Mouse (Mus musculus) neural tube, embryonic 11.5 days (tissue): ENCODE data around the gene Slc25a17. TPM values are rescaled to one million over a fixed set of nuclear protein-coding genes. Genes with fewer than 3 reads are reported as not detected.

ENCODE experiments used
- ATAC-seq: fragments of 200-750 bp; cut with Nextera tagmentation; 2 replicates; pipeline ENCODE4 v1.8.0; 2017; ENCODE audit warnings: moderate number of reproducible peaks, mild to moderate bottlenecking, moderate TSS enrichment, moderate library complexity; ENCODE audit not compliant: insufficient read depth, low FRiP score, low TSS enrichment
- DNase-seq: peaks from one replicate; pipeline ENCODE4 v3.0.0-alpha.2; 2015; ENCODE audit warnings: low spot score
- H3K27ac ChIP-seq: fragments of 300-500 bp; sonication (generic); 2 replicates; pipeline ENCODE4 v1.5.1; 2014; ENCODE audit warnings: low read depth, mild to moderate bottlenecking, low read length
- H3K27me3 ChIP-seq: fragments of 300-500 bp; sonication (generic); 2 replicates; pipeline ENCODE4 v1.6.1; 2014; ENCODE audit warnings: mild to moderate bottlenecking, low read length, mixed read lengths; ENCODE audit not compliant: control insufficient read depth, insufficient read depth
- H3K36me3 ChIP-seq: fragments of 300-500 bp; sonication (generic); 2 replicates; pipeline ENCODE4 v1.6.1; 2014; ENCODE audit warnings: mild to moderate bottlenecking, low read length, moderate library complexity, mixed read lengths; ENCODE audit not compliant: control insufficient read depth, insufficient read depth
- H3K4me1 ChIP-seq: fragments of 300-500 bp; sonication (generic); 2 replicates; pipeline ENCODE4 v1.6.1; 2014; ENCODE audit warnings: low read length, mixed read lengths; ENCODE audit not compliant: control insufficient read depth, insufficient read depth
- H3K4me2 ChIP-seq: fragments of 300-500 bp; sonication (generic); 2 replicates; pipeline ENCODE4 v1.6.1; 2014; ENCODE audit warnings: low read depth, mild to moderate bottlenecking, moderate library complexity
- H3K4me3 ChIP-seq: fragments of 300-500 bp; sonication (generic); 2 replicates; pipeline ENCODE4 v1.5.1; 2014; ENCODE audit warnings: low read depth, low read length
- H3K9ac ChIP-seq: fragments of 300-500 bp; sonication (generic); 2 replicates; pipeline ENCODE4 v1.6.1; 2014; ENCODE audit warnings: mild to moderate bottlenecking, low read length
- H3K9me3 ChIP-seq: fragments of 300-500 bp; sonication (generic); 2 replicates; pipeline ENCODE4 v1.6.1; 2016; ENCODE audit warnings: low read length; ENCODE audit not compliant: control insufficient read depth
- WGBS: fragments of 180-500 bp; shearing (Covaris S2); extraction: QIAGEN DNeasy Blood & Tissue Kit; methylation state at CpG from one replicate; pipeline ENCODE4 v1.1.7; 2014; 5-methylcytosine and 5-hydroxymethylcytosine counted together
- polyA plus RNA-seq: library from polyadenylated mRNA; unstranded; fragments of >200 nt; fragmentation: Nextera tagmentation; extraction: Ambion mirVana; gene quantifications from 2 replicates; pipeline ENCODE4 v1.2.1, GENCODE M21; 2014

The Slc25a17 gene
- polyA plus RNA-seq, 1 experiment from 2014 or later, result 108 TPM

- WGBS, result 95% methylated on average over 5 of the region's 5 CpGs
- DNase-seq, result no peak
- Histone ChIP-seq H3K27me3 (no peaks in the 10 kb centered on the region), H3K36me3 (peaks cover 21% of the 10 kb centered on the region), H3K4me1 (no peaks in the 10 kb centered on the region), H3K9ac (no peak overlapping the region), H3K4me3 (no peak overlapping the region), H3K27ac (no peak overlapping the region), H3K4me2 (no peak overlapping the region), H3K9me3 (no peaks in the 10 kb centered on the region)
- ATAC-seq, result no peak
These were observed 25.7 kb upstream of the Slc25a17 start for GRCm38 (mm10) chr15:81386327-81386726.

- Histone ChIP-seq H3K4me3 (no peak overlapping the region), H3K9ac (no peak overlapping the region), H3K9me3 (no peaks in the 10 kb centered on the region), H3K4me2 (no peak overlapping the region), H3K27me3 (no peaks in the 10 kb centered on the region), H3K4me1 (no peaks in the 10 kb centered on the region), H3K27ac (no peak overlapping the region), H3K36me3 (peaks cover 9% of the 10 kb centered on the region)
- ATAC-seq (no peak), DNase-seq (no peak)
- 89% methylated on average over 2 of the region's 2 CpGs for WGBS
These were observed 18.2 kb upstream of the Slc25a17 start for GRCm38 (mm10) chr15:81378845-81379244.

- ATAC-seq (no peak), DNase-seq (no peak)
- Histone ChIP-seq H3K4me1 (no peaks in the 10 kb centered on the region), H3K36me3 (peaks cover 13% of the 10 kb centered on the region), H3K4me3 (no peak overlapping the region), H3K27ac (no peak overlapping the region), H3K9ac (no peak overlapping the region), H3K4me2 (no peak overlapping the region), H3K27me3 (no peaks in the 10 kb centered on the region), H3K9me3 (no peaks in the 10 kb centered on the region)
- WGBS, result 93% methylated on average over 11 of the region's 11 CpGs
These were observed 14.0 kb upstream of the Slc25a17 start for GRCm38 (mm10) chr15:81374621-81375020.

GRCm38 (mm10) chr15:81370356-81370755, 9.7 kb upstream of the Slc25a17 start:
- H3K4me2 ChIP-seq, result no peak overlapping the region
- ATAC-seq, result no peak

GRCm38 (mm10) chr15:81368601-81369000, 8.0 kb upstream of the Slc25a17 start:
- H3K9ac ChIP-seq, result no peak overlapping the region
- H3K4me3 ChIP-seq, result no peak overlapping the region
- H3K9me3 ChIP-seq, result no peaks in the 10 kb centered on the region
- H3K27ac ChIP-seq, result no peak overlapping the region
- no peaks in the 10 kb centered on the region for H3K27me3 ChIP-seq
- 95% methylated on average over 1 of the region's 1 CpGs for WGBS
- H3K4me2 ChIP-seq, result no peak overlapping the region
- no peak for ATAC-seq
- no peak for DNase-seq
- peaks cover 20% of the 10 kb centered on the region for H3K36me3 ChIP-seq
- no peaks in the 10 kb centered on the region for H3K4me1 ChIP-seq

More at GRCm38 (mm10) chr15:81370356-81370755, 9.7 kb upstream of the Slc25a17 start:
- Histone ChIP-seq H3K4me1 (no peaks in the 10 kb centered on the region), H3K4me3 (no peak overlapping the region), H3K9me3 (no peaks in the 10 kb centered on the region), H3K9ac (no peak overlapping the region), H3K27me3 (no peaks in the 10 kb centered on the region), H3K36me3 (peaks cover 20% of the 10 kb centered on the region), H3K27ac (no peak overlapping the region)
- WGBS, result 53% methylated on average over 1 of the region's 1 CpGs
- no peak for DNase-seq

GRCm38 (mm10) chr15:81366241-81366640, 5.6 kb upstream of the Slc25a17 start:
- Histone ChIP-seq H3K4me3 (no peak overlapping the region), H3K9ac (no peak overlapping the region), H3K4me2 (no peak overlapping the region), H3K9me3 (no peaks in the 10 kb centered on the region), H3K4me1 (no peaks in the 10 kb centered on the region), H3K36me3 (peaks cover 17% of the 10 kb centered on the region), H3K27ac (no peak overlapping the region), H3K27me3 (no peaks in the 10 kb centered on the region)
- 87% methylated on average over 4 of the region's 4 CpGs for WGBS
- ATAC-seq (no peak), DNase-seq (no peak)

GRCm38 (mm10) chr15:81365246-81365645, 4.6 kb upstream of the Slc25a17 start:
- Histone ChIP-seq H3K4me3 (no peak overlapping the region), H3K4me1 (peaks cover under 1% of the 10 kb centered on the region; the same call in 1 of the 2 replicates), H3K9ac (no peak overlapping the region), H3K4me2 (no peak overlapping the region), H3K36me3 (peaks cover 13% of the 10 kb centered on the region), H3K27me3 (no peaks in the 10 kb centered on the region), H3K27ac (no peak overlapping the region), H3K9me3 (no peaks in the 10 kb centered on the region)
- no peak for DNase-seq
- 92% methylated on average over 8 of the region's 8 CpGs for WGBS
- no peak for ATAC-seq

- Histone ChIP-seq H3K4me2 (no peak overlapping the region), H3K27me3 (no peaks in the 10 kb centered on the region), H3K36me3 (peaks cover 9% of the 10 kb centered on the region), H3K9ac (no peak overlapping the region), H3K4me3 (no peak overlapping the region), H3K4me1 (peaks cover 6% of the 10 kb centered on the region), H3K9me3 (no peaks in the 10 kb centered on the region), H3K27ac (no peak overlapping the region)
- 91% methylated on average over 1 of the region's 1 CpGs for WGBS
- no peak for ATAC-seq
- no peak for DNase-seq
These were observed 3.7 kb upstream of the Slc25a17 start for GRCm38 (mm10) chr15:81364271-81364670.

GRCm38 (mm10) chr15:81362501-81362900, 1.9 kb upstream of the Slc25a17 start:
- 89% methylated on average over 1 of the region's 1 CpGs for WGBS
- no peak for DNase-seq
- Histone ChIP-seq H3K9me3 (no peaks in the 10 kb centered on the region), H3K9ac (no peak overlapping the region), H3K4me3 (no peak overlapping the region), H3K4me2 (no peak overlapping the region), H3K27ac (no peak overlapping the region), H3K4me1 (peaks cover 6% of the 10 kb centered on the region), H3K36me3 (peaks cover 9% of the 10 kb centered on the region), H3K27me3 (no peaks in the 10 kb centered on the region)
- ATAC-seq, result no peak
